Mouse (Mus musculus): Measurements from ENCODE around the gene Hic2. TPM values are rescaled to one million over a fixed set of nuclear protein-coding genes. Genes with fewer than 3 reads are reported as not detected.
A peak's percentile ranks its signal among the peaks of the same experiment; 100 is the strongest.

Hic2 gene
- total and polyA plus RNA-seq, 3 experiments: 5.9 to 9.5 TPM; not detected in 1

DNA sequence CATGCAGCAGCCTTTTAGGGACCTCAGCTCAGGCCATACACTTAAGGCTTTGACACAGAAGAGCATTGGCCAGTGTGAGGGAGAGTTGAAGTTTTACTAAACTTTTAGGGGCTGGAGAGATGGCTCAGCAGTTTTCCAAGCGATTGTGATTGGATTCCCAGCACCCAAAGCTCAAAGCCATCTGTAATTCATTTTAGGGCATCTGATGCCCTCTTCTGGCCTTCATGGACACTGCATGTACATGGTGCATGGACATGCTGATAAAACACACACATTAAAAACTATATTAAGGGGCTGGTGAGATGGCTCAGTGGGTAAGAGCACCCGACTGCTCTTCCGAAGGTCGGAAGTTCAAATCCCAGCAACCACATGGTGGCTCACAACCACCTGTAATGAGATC lies 37.8 kb downstream of the Hic2 start:
- Histone ChIP-seq H3K4me3 (ENCODE audit: control insufficient read depth in 1 of 2, insufficient read depth in 1 of 2, low read depth in 2 of 2, low read length in 2 of 2) (no peak overlapping the region), H3K9me3 (replicated peaks; ENCODE audit: insufficient read depth, low read length) (no peaks in the 10 kb centered on the region), H3K9ac (ENCODE audit: control insufficient read depth, low read depth, low read length, poor library complexity, severe bottlenecking) (no peak overlapping the region), H3K4me1 (ENCODE audit: control insufficient read depth in 1 of 2, insufficient read depth in 2 of 2, low read length in 2 of 2) (peaks cover 4 to 22% of the 10 kb centered on the region in 2 experiments), H3K36me3 (ENCODE audit: control insufficient read depth in 1 of 2, insufficient read depth in 2 of 2, low read length in 2 of 2) (peaks cover 0 to 12% of the 10 kb centered on the region in 2 experiments; a peak in 2 of 4 replicates), H3K79me2 (ENCODE audit: control insufficient read depth, insufficient read depth, low read length, poor library complexity) (no peaks in the 10 kb centered on the region; the same call in 1 of the 2 replicates), H3K27ac (ENCODE audit: control insufficient read depth, low read depth, low read length) (no peak overlapping the region), H3K27me3 (ENCODE audit: control insufficient read depth in 1 of 2, insufficient read depth in 2 of 2, low read length in 2 of 2) (no peaks in the 10 kb centered on the region)
- DNase-seq (ENCODE audit: low read depth, low spot score): peak; percentile 86
- TF ChIP-seq ZKSCAN1 (IDR thresholded peaks at IDR 0.05; ENCODE audit: low read depth, low read length) (no peak), RAD21 (IDR thresholded peaks at IDR 0.05; ENCODE audit: low read depth, low read length) (peak; percentile 91), MXI1 (IDR thresholded peaks at IDR 0.05; ENCODE audit: low read depth, low read length) (no peak), ZMIZ1 (IDR thresholded peaks at IDR 0.05; ENCODE audit: low read depth, low read length) (no peak), ZC3H11A (IDR thresholded peaks at IDR 0.05; ENCODE audit: low read depth, low read length) (peak; percentile 97), MAFK (IDR thresholded peaks at IDR 0.05; ENCODE audit: borderline replicate concordance, low read depth, low read length) (peak; percentile 9; the same call in 1 of the 2 replicates), CHD2 (IDR thresholded peaks at IDR 0.05; ENCODE audit: low read length) (no peak), CTCF (IDR thresholded peaks at IDR 0.05 in 2 of 3, conservative IDR thresholded peaks at IDR 0.05 in 1 of 3; ENCODE audit: control insufficient read depth in 1 of 3, insufficient read depth in 1 of 3, low read depth in 2 of 3, low read length in 3 of 3, poor library complexity in 1 of 3, severe bottlenecking in 1 of 3) (peak; percentile 59 to 86 (median 66)), USF2 (IDR thresholded peaks at IDR 0.05; ENCODE audit: borderline replicate concordance in 1 of 2, insufficient read depth in 1 of 2, low read depth in 1 of 2, low read length in 2 of 2) (no peak), NRF1 (IDR thresholded peaks at IDR 0.05; ENCODE audit: insufficient read depth, low read depth, low read length, poor library complexity, severe bottlenecking) (no peak), TBP (IDR thresholded peaks at IDR 0.05; ENCODE audit: low read depth, low read length) (peak; percentile 98), SMC3 (IDR thresholded peaks at IDR 0.05; ENCODE audit: low read depth, low read length) (peak; percentile 93), JUND (IDR thresholded peaks at IDR 0.05; ENCODE audit: low read depth, low read length) (no peak), BHLHE40 (IDR thresholded peaks at IDR 0.05; ENCODE audit: borderline replicate concordance, low read depth, low read length) (no peak), UBTF (IDR thresholded peaks at IDR 0.05; ENCODE audit: borderline replicate concordance, insufficient read depth, low read depth, low read length) (no peak), HCFC1 (IDR thresholded peaks at IDR 0.05; ENCODE audit: low read depth, low read length) (peak; percentile 23; the same call in 1 of the 2 replicates), ZNF384 (IDR thresholded peaks at IDR 0.05; ENCODE audit: low read depth, low read length) (peak; percentile 56), MYC (IDR thresholded peaks at IDR 0.05; ENCODE audit: low read depth, low read length) (0 out of 2 replicates have a peak, but pooled peaks have one; percentile 66)

DNA sequence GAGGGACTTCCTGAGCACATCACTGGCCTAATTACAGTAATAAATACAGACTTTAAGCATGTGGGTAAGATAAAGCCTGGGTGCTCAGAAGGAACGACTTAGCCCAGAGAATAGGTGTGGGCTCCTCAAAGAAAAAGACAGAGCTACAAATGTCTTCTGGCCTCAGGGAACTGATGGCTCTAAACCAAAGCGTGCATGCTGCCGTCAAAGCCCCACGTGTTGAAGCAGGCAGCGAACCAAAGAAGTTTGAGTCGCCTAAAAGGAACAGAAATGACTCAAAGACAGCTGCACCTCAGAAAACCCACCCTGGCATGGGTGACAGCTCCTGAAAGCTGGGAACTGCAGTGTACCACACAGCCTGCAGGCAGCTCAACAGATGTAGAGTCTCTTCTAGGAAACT lies 38.5 kb downstream of the Hic2 start:
- Histone ChIP-seq H3K27me3 (ENCODE audit: control insufficient read depth in 1 of 2, insufficient read depth in 2 of 2, low read length in 2 of 2) (no peaks in the 10 kb centered on the region), H3K79me2 (ENCODE audit: control insufficient read depth, insufficient read depth, low read length, poor library complexity) (no peaks in the 10 kb centered on the region; the same call in 1 of the 2 replicates), H3K27ac (ENCODE audit: control insufficient read depth, low read depth, low read length) (peak overlapping the region; percentile 5; the same call in 1 of the 2 replicates), H3K9me3 (replicated peaks; ENCODE audit: insufficient read depth, low read length) (no peaks in the 10 kb centered on the region), H3K9ac (ENCODE audit: control insufficient read depth, low read depth, low read length, poor library complexity, severe bottlenecking) (peak overlapping the region; percentile 9; the same call in 1 of the 2 replicates), H3K4me1 (ENCODE audit: control insufficient read depth in 1 of 2, insufficient read depth in 2 of 2, low read length in 2 of 2) (peaks cover 4 to 22% of the 10 kb centered on the region in 2 experiments), H3K4me3 (ENCODE audit: control insufficient read depth in 1 of 2, insufficient read depth in 1 of 2, low read depth in 2 of 2, low read length in 2 of 2) (no peak overlapping the region), H3K36me3 (ENCODE audit: control insufficient read depth in 1 of 2, insufficient read depth in 2 of 2, low read length in 2 of 2) (peaks cover 0 to 12% of the 10 kb centered on the region in 2 experiments; a peak in 2 of 4 replicates)
- TF ChIP-seq TCF12 (IDR thresholded peaks at IDR 0.05; ENCODE audit: low read depth, low read length) (no peak), MXI1 (IDR thresholded peaks at IDR 0.05; ENCODE audit: low read depth, low read length) (0 out of 2 replicates have a peak, but pooled peaks have one; percentile 52), MAX (IDR thresholded peaks at IDR 0.05; ENCODE audit: low read length) (peak; percentile 53; the same call in 1 of the 2 replicates)
- DNase-seq (ENCODE audit: low read depth, low spot score): peak; percentile 64
